ENCODE assay signal across 8 mouse cellular contexts in genomic region chr2:5951621-5952211, GRCm38 (mm10). TPM values are rescaled to one million over a fixed set of nuclear protein-coding genes. Genes with fewer than 3 reads are reported as not detected.
DNase-seq lines count a peak whose midpoint lies in the region; ATAC-seq and TF ChIP-seq lines count a peak whose summit lies in the region.

No protein-coding gene starts in this region.

- DNase-seq in heart, postnatal 10 days, result no peak
- peak; percentile 76 for DNase-seq in A20 (ENCODE audit: low read depth, low spot score)
- no peak for DNase-seq in liver, adult 2 months (ENCODE audit: extremely low read depth, low read depth, low spot score)
- DNase-seq in c-Kit-positive CD71-positive TER-119-positive erythroid progenitor cells, embryonic 14.5 days (ENCODE audit: low spot score), result no peak

- peaks cover 15% of the 10 kb centered on the region for H3K79me2 ChIP-seq in liver, adult 2 months (ENCODE audit: control insufficient read depth, insufficient read depth, low read length)
- peaks cover 54% of the 10 kb centered on the region for H3K79me2 ChIP-seq in myocyte (ENCODE audit: control insufficient read depth, insufficient read depth)

- no peaks in the 10 kb centered on the region for H3K36me3 ChIP-seq in heart, embryonic 11.5 days (ENCODE audit: control insufficient read depth, insufficient read depth, low read length)
- H3K36me3 ChIP-seq in forebrain, embryonic 16.5 days (ENCODE audit: control insufficient read depth, insufficient read depth), result no peaks in the 10 kb centered on the region
- H3K36me3 ChIP-seq in liver, adult 2 months (ENCODE audit: control insufficient read depth, insufficient read depth, low read length), result no peaks in the 10 kb centered on the region
- H3K36me3 ChIP-seq in myocyte (ENCODE audit: control insufficient read depth, insufficient read depth), result no peaks in the 10 kb centered on the region

- no peak for TF ChIP-seq CTCF in liver, adult 2 months (IDR thresholded peaks at IDR 0.05; ENCODE audit: low read depth, low read length)

- H3K4me1 ChIP-seq in heart, embryonic 11.5 days (ENCODE audit: control insufficient read depth, insufficient read depth, low read length), result peaks cover 4% of the 10 kb centered on the region; the same call in 1 of the 2 replicates
- H3K4me1 ChIP-seq in forebrain, embryonic 16.5 days (replicated peaks; ENCODE audit: control insufficient read depth, insufficient read depth, low read length), result peaks cover 11% of the 10 kb centered on the region
- peaks cover 14% of the 10 kb centered on the region; the same call in 1 of the 2 replicates for H3K4me1 ChIP-seq in liver, adult 2 months (ENCODE audit: control insufficient read depth, insufficient read depth, low read length)

- intact Hi-C loops in heart, postnatal 10 days (cut with DNase I), result loop anchor here (5.0 kb wide), 1 partner anchor 54 kb away; the partner anchor contains the start of gene Sec61a2

- no peak for TF ChIP-seq POLR2A in liver, adult 2 months (IDR thresholded peaks at IDR 0.05; ENCODE audit: extremely low read depth, insufficient read depth, low read length)
- TF ChIP-seq POLR2A in myocyte (IDR thresholded peaks at IDR 0.05; ENCODE audit: insufficient read length, low read depth), result no peak

- peak overlapping the region; percentile 60 for H3ac ChIP-seq in myocyte (ENCODE audit: control insufficient read depth, insufficient read length)

- no peaks in the 10 kb centered on the region for H3K9me3 ChIP-seq in heart, embryonic 11.5 days (replicated peaks; ENCODE audit: control insufficient read depth, low read length)
- H3K9me3 ChIP-seq in forebrain, embryonic 16.5 days (ENCODE audit: control insufficient read depth, low read length), result no peaks in the 10 kb centered on the region

- ATAC-seq in heart, embryonic 11.5 days (replicated peaks; ENCODE audit: insufficient number of reproducible peaks, low FRiP score, low TSS enrichment), result peak; percentile 74
- peak; percentile 35 for ATAC-seq in activated CD4-positive, CD25-positive, alpha-beta regulatory T cell, adult 4 months
- ATAC-seq in forebrain, embryonic 16.5 days, result no peak

- peak overlapping the region; percentile 98 for H3K4me3 ChIP-seq in heart, embryonic 11.5 days (ENCODE audit: low read depth, low read length)
- peak overlapping the region; percentile 95 for H3K4me3 ChIP-seq in forebrain, embryonic 16.5 days (replicated peaks; ENCODE audit: low read length)
- peak overlapping the region; percentile 91 for H3K4me3 ChIP-seq in liver, adult 2 months (ENCODE audit: insufficient read depth, low read depth, low read length)
- H3K4me3 ChIP-seq in myocyte, result peak overlapping the region; percentile 89

- under 1% methylated on average over 46 of the region's 46 CpGs for WGBS in heart, embryonic 11.5 days (ENCODE audit: insufficient replicate concordance)
- under 1% methylated on average over 44 of the region's 46 CpGs for WGBS in forebrain, embryonic 16.5 days
- under 1% methylated on average over 46 of the region's 46 CpGs for WGBS in liver, adult 2 months

- H3K27me3 ChIP-seq in heart, embryonic 11.5 days (ENCODE audit: control insufficient read depth, insufficient read depth, low read length), result no peaks in the 10 kb centered on the region
- no peaks in the 10 kb centered on the region for H3K27me3 ChIP-seq in forebrain, embryonic 16.5 days (replicated peaks; ENCODE audit: control insufficient read depth, insufficient read depth, low read length)
- no peaks in the 10 kb centered on the region for H3K27me3 ChIP-seq in liver, adult 2 months (ENCODE audit: control insufficient read depth, insufficient read depth, low read length)
- H3K27me3 ChIP-seq in myocyte (ENCODE audit: control insufficient read depth, insufficient read depth, insufficient read length), result no peaks in the 10 kb centered on the region

- H3K27ac ChIP-seq in heart, embryonic 11.5 days (ENCODE audit: low read depth, low read length), result peak overlapping the region; percentile 90
- H3K27ac ChIP-seq in forebrain, embryonic 16.5 days (ENCODE audit: low read length), result peak overlapping the region; percentile 83
- H3K27ac ChIP-seq in liver, adult 2 months (replicated peaks; ENCODE audit: insufficient read depth, low read depth, low read length), result peak overlapping the region; percentile 80

- peak overlapping the region; percentile 88 for H3K4me2 ChIP-seq in heart, embryonic 11.5 days
- peak overlapping the region; percentile 79 for H3K4me2 ChIP-seq in forebrain, embryonic 16.5 days (ENCODE audit: low read length)
- H3K4me2 ChIP-seq in myocyte (ENCODE audit: low read depth), result peak overlapping the region; percentile 94

- H3K9ac ChIP-seq in heart, embryonic 11.5 days (ENCODE audit: low read depth, low read length), result peak overlapping the region; percentile 90
- H3K9ac ChIP-seq in forebrain, embryonic 16.5 days (replicated peaks; ENCODE audit: low read depth, low read length), result peak overlapping the region; percentile 90
- peak overlapping the region; percentile 92 for H3K9ac ChIP-seq in liver, adult 2 months (ENCODE audit: low read depth, low read length)

TF ChIP-seq in myocyte, 11 proteins besides CTCF, POLR2A, EP300 and RAD21:
- TF ChIP-seq USF1 (IDR thresholded peaks at IDR 0.05; ENCODE audit: low read depth) (no peak), TCF12 (IDR thresholded peaks at IDR 0.05; ENCODE audit: insufficient read depth, poor library complexity, severe bottlenecking) (no peak), TCF3 (IDR thresholded peaks at IDR 0.05; ENCODE audit: insufficient read length, low read depth) (no peak), CEBPB (IDR thresholded peaks at IDR 0.05; ENCODE audit: insufficient read depth, poor library complexity, severe bottlenecking) (no peak), SRF (IDR thresholded peaks at IDR 0.05; ENCODE audit: control insufficient read depth, insufficient read length, low read depth) (no peak), MYOD1 (IDR thresholded peaks at IDR 0.05; ENCODE audit: control insufficient read depth in 1 of 3, insufficient read length in 2 of 3, low read depth in 2 of 3) (no peak), E2F4 (IDR thresholded peaks at IDR 0.05; ENCODE audit: insufficient read depth) (no peak), REST (IDR thresholded peaks at IDR 0.05; ENCODE audit: insufficient read depth, insufficient read length) (no peak), POLR2AphosphoS2 (IDR thresholded peaks at IDR 0.05; ENCODE audit: insufficient read length, low read depth) (no peak), MAX (IDR thresholded peaks at IDR 0.05; ENCODE audit: low read depth) (no peak), MYOG (IDR thresholded peaks at IDR 0.05; ENCODE audit: control insufficient read depth in 1 of 3, insufficient read depth in 1 of 3, insufficient read length in 2 of 3, low read depth in 2 of 3) (no peak)
TF ChIP-seq in myocyte: peak in this region for 0.

RNA-seq across cellular contexts. Expression of gene Upf2, which starts 0.4 kb away (rescaled TPM):
- polyA plus RNA-seq in heart, embryonic 11.5 days (2014; fragmentation: Nextera tagmentation; extraction: Ambion mirVana), result 8.8 and 9.2 TPM in 2 replicates
- 10 to 100 TPM; 11.6 to 15.5 TPM for total RNA-seq in heart, postnatal 10 days (2021)
- 10 to 100 TPM; 16.9 to 18.7 TPM for polyA plus RNA-seq in activated CD4-positive, CD25-positive, alpha-beta regulatory T cell, adult 4 months (2017; shearing (Covaris generic))
- polyA plus RNA-seq in forebrain, embryonic 16.5 days (2015; fragmentation: Nextera tagmentation; extraction: Ambion mirVana), result 8.9 and 9.4 TPM in 2 replicates
- total RNA-seq in liver, adult 2 months (2014; rRNA removed), result 7.7 and 10.1 TPM in 2 replicates
- polyA plus RNA-seq in liver, adult 2 months (2012; rRNA removed), result 1.5 and 1.6 TPM in 2 replicates
- 3.8 TPM for polyA plus RNA-seq in myocyte (2012; fragmentation: generic; extraction: Trizol)

RNA-seq across cellular contexts. Expression of gene Dhtkd1, which starts 9.1 kb away (rescaled TPM):
- 1.6 and 1.9 TPM in 2 replicates for polyA plus RNA-seq in heart, embryonic 11.5 days (2014; fragmentation: Nextera tagmentation; extraction: Ambion mirVana)
- 1 to 10 TPM; 1.6 TPM for total RNA-seq in heart, postnatal 10 days (2021)
- under 1 TPM in 1 of 2 experiments, not detected in 1; 0.37 TPM for polyA plus RNA-seq in activated CD4-positive, CD25-positive, alpha-beta regulatory T cell, adult 4 months (2017; shearing (Covaris generic))
- polyA plus RNA-seq in forebrain, embryonic 16.5 days (2015; fragmentation: Nextera tagmentation; extraction: Ambion mirVana), result 4.8 and 7.6 TPM in 2 replicates
- total RNA-seq in liver, adult 2 months (2014; rRNA removed), result 81.6 and 84.2 TPM in 2 replicates
- polyA plus RNA-seq in liver, adult 2 months (2012; rRNA removed), result 31.3 and 44.1 TPM in 2 replicates
- 0.12 TPM for polyA plus RNA-seq in myocyte (2012; fragmentation: generic; extraction: Trizol)

RNA-seq across cellular contexts. Expression of gene Sec61a2, which starts 56.5 kb away (rescaled TPM):
- polyA plus RNA-seq in heart, embryonic 11.5 days (2014; fragmentation: Nextera tagmentation; extraction: Ambion mirVana), result 55.1 and 60.3 TPM in 2 replicates
- total RNA-seq in heart, postnatal 10 days (2021), result 10 to 100 TPM; 20.3 to 23.6 TPM
- 10 to 100 TPM; 13.4 to 14.8 TPM for polyA plus RNA-seq in activated CD4-positive, CD25-positive, alpha-beta regulatory T cell, adult 4 months (2017; shearing (Covaris generic))
- 94.8 and 112 TPM in 2 replicates for polyA plus RNA-seq in forebrain, embryonic 16.5 days (2015; fragmentation: Nextera tagmentation; extraction: Ambion mirVana)
- total RNA-seq in liver, adult 2 months (2014; rRNA removed), result 14.2 and 17.1 TPM in 2 replicates
- 4.5 and 8.2 TPM in 2 replicates for polyA plus RNA-seq in liver, adult 2 months (2012; rRNA removed)
- 28.2 TPM for polyA plus RNA-seq in myocyte (2012; fragmentation: generic; extraction: Trizol)
